Mouse (Mus musculus): ENCODE data around the gene Dock4.

Gene Dock4

GRCm38 (mm10) chr12:40538780-40539179, 93.0 kb downstream of the Dock4 start:
- POLR2A ChIA-PET: interaction anchor here in 1 of 4 experiments (0.7 kb wide), 1 partner anchor 33 kb away, joined by 3 read pairs; no protein-coding TSS in a partner anchor
- CTCF ChIA-PET: no interaction called here

- ChIA-PET CTCF (no interaction called here), POLR2A (no interaction called here)
These were observed 98.5 kb downstream of the Dock4 start for GRCm38 (mm10) chr12:40544273-40544672.

- ChIA-PET POLR2A (no interaction called here), CTCF (no interaction called here)
These were observed 101.1 kb downstream of the Dock4 start for GRCm38 (mm10) chr12:40546827-40547226.

- ChIA-PET POLR2A (no interaction called here), CTCF (no interaction called here)
These were observed 105.6 kb downstream of the Dock4 start for GRCm38 (mm10) chr12:40551317-40551716.

GRCm38 (mm10) chr12:40552201-40552600, 106.4 kb downstream of the Dock4 start:
- CTCF ChIA-PET: no interaction called here
- POLR2A ChIA-PET: no interaction called here

GRCm38 (mm10) chr12:40553929-40554328, 108.2 kb downstream of the Dock4 start:
- ChIA-PET CTCF (no interaction called here), POLR2A (no interaction called here)

GRCm38 (mm10) chr12:40554941-40555511, 109.3 kb downstream of the Dock4 start:
- CTCF ChIA-PET: no interaction called here
- POLR2A ChIA-PET: no interaction called here

- POLR2A ChIA-PET: no interaction called here
- CTCF ChIA-PET: interaction anchor here in 1 of 4 experiments (0.7 kb wide), 1 partner anchor 62 kb away, joined by 3 read pairs; no protein-coding TSS in a partner anchor
These were observed 112.8 kb downstream of the Dock4 start for GRCm38 (mm10) chr12:40558600-40558999.

- ChIA-PET POLR2A (no interaction called here), CTCF (no interaction called here)
These were observed 113.4 kb downstream of the Dock4 start for GRCm38 (mm10) chr12:40559103-40559502.

- ChIA-PET CTCF (interaction anchor here in 1 of 4 experiments (0.7 kb wide), 1 partner anchor 1913 kb away, joined by 15 read pairs; no protein-coding TSS in a partner anchor), POLR2A (interaction anchor here in 1 of 4 experiments (0.7 kb wide), 1 partner anchor 258 kb away, joined by 7 read pairs; no protein-coding TSS in a partner anchor)
These were observed 118.0 kb downstream of the Dock4 start for GRCm38 (mm10) chr12:40563703-40564102.

GRCm38 (mm10) chr12:40564261-40564660, 118.5 kb downstream of the Dock4 start:
- ChIA-PET CTCF (no interaction called here), POLR2A (no interaction called here)

GRCm38 (mm10) chr12:40568365-40568885, 122.7 kb downstream of the Dock4 start:
- ChIA-PET CTCF (no interaction called here), POLR2A (interaction anchor here in 1 of 4 experiments (1.1 to 1.7 kb wide), 2 partner anchors 11 to 346 kb away, joined by 3 to 4 read pairs; no protein-coding TSS in a partner anchor)

GRCm38 (mm10) chr12:40568971-40569968, 123.5 kb downstream of the Dock4 start:
- ChIA-PET CTCF (interaction anchor here in 1 of 4 experiments (0.7 kb wide), 1 partner anchor 200 kb away, joined by 3 read pairs; no protein-coding TSS in a partner anchor), POLR2A (interaction anchor here in 1 of 4 experiments (0.6 to 1.7 kb wide), 2 partner anchors 298 to 346 kb away, joined by 4 read pairs; no protein-coding TSS in a partner anchor)

- POLR2A ChIA-PET: interaction anchor here in 1 of 4 experiments (0.6 to 1.7 kb wide), 2 partner anchors 297 to 347 kb away, joined by 4 read pairs; no protein-coding TSS in a partner anchor
These were observed 124.5 kb downstream of the Dock4 start for GRCm38 (mm10) chr12:40570250-40570649.

GRCm38 (mm10) chr12:40574051-40574450, 128.3 kb downstream of the Dock4 start:
- POLR2A ChIA-PET: no interaction called here
- CTCF ChIA-PET: interaction anchor here in 1 of 4 experiments (0.7 kb wide), 1 partner anchor 224 kb away, joined by 5 read pairs; no protein-coding TSS in a partner anchor

More at GRCm38 (mm10) chr12:40570250-40570649, 124.5 kb downstream of the Dock4 start:
- CTCF ChIA-PET: no interaction called here

- ChIA-PET CTCF (no interaction called here), POLR2A (no interaction called here)
These were observed 131.0 kb downstream of the Dock4 start for GRCm38 (mm10) chr12:40576749-40577148.

- CTCF ChIA-PET: interaction anchor here in 2 of 4 experiments (0.6 to 1.4 kb wide), 3 partner anchors 107 to 357 kb away, joined by 3 read pairs; no protein-coding TSS in a partner anchor
- POLR2A ChIA-PET: interaction anchor here in 1 of 4 experiments (0.6 to 1.0 kb wide), 2 partner anchors 147 to 252 kb away, joined by 3 read pairs; no protein-coding TSS in a partner anchor
These were observed 134.6 kb downstream of the Dock4 start for GRCm38 (mm10) chr12:40580351-40580750.

- CTCF ChIA-PET: interaction anchor here in 1 of 4 experiments (0.7 kb wide), 1 partner anchor 108 kb away, joined by 3 read pairs; no protein-coding TSS in a partner anchor
- POLR2A ChIA-PET: interaction anchor here in 1 of 4 experiments (1.0 kb wide), 1 partner anchor 251 kb away, joined by 3 read pairs; no protein-coding TSS in a partner anchor
These were observed 135.3 kb downstream of the Dock4 start for GRCm38 (mm10) chr12:40581037-40581436.

GRCm38 (mm10) chr12:40582059-40582458, 136.3 kb downstream of the Dock4 start:
- ChIA-PET CTCF (no interaction called here), POLR2A (no interaction called here)

All from embryonic stem cell, embryonic (primary cell).